Mouse (Mus musculus) embryonic facial prominence, embryonic 13.5 days (tissue): ENCODE data around the gene Taf9. TPM values are rescaled to one million over a fixed set of nuclear protein-coding genes. Genes with fewer than 3 reads are reported as not detected.

Experiments used
- ATAC-seq: fragments of 200-750 bp; cut with Nextera tagmentation; 2 replicates; pipeline ENCODE4 v1.8.0; 2017; ENCODE audit warnings: low read depth; ENCODE audit not compliant: insufficient number of reproducible peaks, insufficient read depth, low FRiP score, low TSS enrichment
- H3K27ac ChIP-seq: fragments of 300-500 bp; sonication (generic); 2 replicates; pipeline ENCODE4 v1.5.1; 2015; ENCODE audit warnings: moderate library complexity, mild to moderate bottlenecking, inconsistent platforms
- H3K27me3 ChIP-seq: fragments of 300-500 bp; sonication (generic); 2 replicates; pipeline ENCODE4 v1.6.1; 2015; ENCODE audit warnings: mild to moderate bottlenecking, inconsistent platforms
- H3K36me3 ChIP-seq: fragments of 300-500 bp; sonication (generic); 2 replicates; pipeline ENCODE4 v1.6.1; 2015; ENCODE audit warnings: mild to moderate bottlenecking, inconsistent platforms
- H3K4me1 ChIP-seq: fragments of 300-500 bp; sonication (generic); 2 replicates; pipeline ENCODE4 v1.6.1; 2015; ENCODE audit warnings: inconsistent platforms
- H3K4me2 ChIP-seq: fragments of 300-500 bp; sonication (generic); 2 replicates; pipeline ENCODE4 v1.6.1; 2015; ENCODE audit warnings: moderate library complexity, mild to moderate bottlenecking, inconsistent platforms
- H3K4me3 ChIP-seq: fragments of 300-500 bp; sonication (generic); 2 replicates; pipeline ENCODE4 v1.5.1; 2015; ENCODE audit warnings: mild to moderate bottlenecking, inconsistent platforms
- H3K9ac ChIP-seq: fragments of 300-500 bp; sonication (generic); 2 replicates; pipeline ENCODE4 v1.6.1; 2015; ENCODE audit warnings: mild to moderate bottlenecking, inconsistent platforms
- H3K9me3 ChIP-seq: fragments of 300-500 bp; sonication (generic); 2 replicates; pipeline ENCODE4 v1.6.1; 2016; ENCODE audit warnings: inconsistent platforms
- WGBS: fragments of 180-500 bp; shearing (Covaris S2); methylation state at CpG from one replicate; pipeline ENCODE4 v1.1.7; 2015; ENCODE audit warnings: mixed read lengths; 5-methylcytosine and 5-hydroxymethylcytosine counted together
- polyA plus RNA-seq: library from polyadenylated mRNA; unstranded; fragments of >200 nt; fragmentation: Nextera tagmentation; extraction: Ambion mirVana; gene quantifications from 2 replicates; pipeline ENCODE4 v1.2.1, GENCODE M21; 2015

The Taf9 gene
- polyA plus RNA-seq, 1 experiment from 2014 or later: 21.4 TPM

- Histone ChIP-seq H3K27me3 (no peaks in the 10 kb centered on the region), H3K9ac (no peak overlapping the region), H3K27ac (no peak overlapping the region), H3K4me3 (no peak overlapping the region), H3K4me1 (no peaks in the 10 kb centered on the region), H3K36me3 (no peaks in the 10 kb centered on the region), H3K4me2 (no peak overlapping the region), H3K9me3 (0 out of 2 replicates have a peak, but pooled peaks cover 4% of the 10 kb centered on the region)
- 88% methylated on average over 15 of the region's 15 CpGs for WGBS
- ATAC-seq: no peak
Measured at GRCm38 (mm10) chr13:100675936-100676635, 24.7 kb downstream of the Taf9 start.

- no peaks in the 10 kb centered on the region for H3K4me1 ChIP-seq
- WGBS: 86% methylated on average over 8 of the region's 8 CpGs
- no peak overlapping the region for H3K9ac ChIP-seq
- no peak for ATAC-seq
- H3K27me3 ChIP-seq: no peaks in the 10 kb centered on the region
- no peak overlapping the region for H3K4me3 ChIP-seq
- H3K9me3 ChIP-seq: 0 out of 2 replicates have a peak, but pooled peaks cover under 1% of the 10 kb centered on the region
- H3K27ac ChIP-seq: no peak overlapping the region
- H3K4me2 ChIP-seq: no peak overlapping the region
- no peaks in the 10 kb centered on the region for H3K36me3 ChIP-seq
Measured at GRCm38 (mm10) chr13:100681615-100682014, 30.2 kb downstream of the Taf9 start.

GRCm38 (mm10) chr13:100682837-100683236 is 31.5 kb downstream of the Taf9 start:
- Histone ChIP-seq H3K27ac (no peak overlapping the region), H3K4me2 (no peak overlapping the region), H3K9me3 (no peaks in the 10 kb centered on the region), H3K4me3 (no peak overlapping the region), H3K27me3 (no peaks in the 10 kb centered on the region), H3K36me3 (no peaks in the 10 kb centered on the region), H3K4me1 (no peaks in the 10 kb centered on the region), H3K9ac (no peak overlapping the region)
- no peak for ATAC-seq
- WGBS: 79% methylated on average over 2 of the region's 2 CpGs

- Histone ChIP-seq H3K9me3 (no peaks in the 10 kb centered on the region), H3K4me1 (no peaks in the 10 kb centered on the region), H3K4me2 (no peak overlapping the region), H3K4me3 (no peak overlapping the region), H3K9ac (no peak overlapping the region), H3K27me3 (no peaks in the 10 kb centered on the region), H3K36me3 (no peaks in the 10 kb centered on the region), H3K27ac (no peak overlapping the region)
- ATAC-seq: no peak
- WGBS: 73% methylated on average over 2 of the region's 2 CpGs
Measured at GRCm38 (mm10) chr13:100684355-100684754, 33.0 kb downstream of the Taf9 start.

GRCm38 (mm10) chr13:100687513-100687912 is 36.1 kb downstream of the Taf9 start:
- Histone ChIP-seq H3K27me3 (no peaks in the 10 kb centered on the region), H3K4me3 (no peak overlapping the region), H3K9ac (no peak overlapping the region), H3K4me1 (no peaks in the 10 kb centered on the region), H3K4me2 (no peak overlapping the region), H3K27ac (no peak overlapping the region), H3K9me3 (no peaks in the 10 kb centered on the region), H3K36me3 (no peaks in the 10 kb centered on the region)
- ATAC-seq: no peak
- WGBS: 71% methylated on average over 7 of the region's 7 CpGs

GRCm38 (mm10) chr13:100697541-100697940 is 46.2 kb downstream of the Taf9 start:
- no peaks in the 10 kb centered on the region for H3K27me3 ChIP-seq
- no peak overlapping the region for H3K4me3 ChIP-seq
- no peaks in the 10 kb centered on the region for H3K4me1 ChIP-seq
- H3K27ac ChIP-seq: no peak overlapping the region
- no peaks in the 10 kb centered on the region for H3K9me3 ChIP-seq
- H3K9ac ChIP-seq: no peak overlapping the region
- H3K36me3 ChIP-seq: peaks cover 66% of the 10 kb centered on the region
- ATAC-seq: no peak
- 90% methylated on average over 3 of the region's 3 CpGs for WGBS
- no peak overlapping the region for H3K4me2 ChIP-seq

GRCm38 (mm10) chr13:100698866-100699265 is 47.5 kb downstream of the Taf9 start:
- no peak for ATAC-seq
- Histone ChIP-seq H3K4me1 (no peaks in the 10 kb centered on the region), H3K9me3 (no peaks in the 10 kb centered on the region), H3K9ac (no peak overlapping the region), H3K27ac (no peak overlapping the region), H3K4me2 (no peak overlapping the region), H3K27me3 (no peaks in the 10 kb centered on the region), H3K4me3 (no peak overlapping the region), H3K36me3 (peaks cover 79% of the 10 kb centered on the region)
- WGBS: 96% methylated on average over 10 of the region's 10 CpGs

GRCm38 (mm10) chr13:100703468-100703867 is 52.1 kb downstream of the Taf9 start:
- Histone ChIP-seq H3K4me2 (no peak overlapping the region), H3K36me3 (peaks cover 90% of the 10 kb centered on the region), H3K9ac (no peak overlapping the region), H3K9me3 (no peaks in the 10 kb centered on the region), H3K4me3 (no peak overlapping the region), H3K27ac (no peak overlapping the region), H3K27me3 (no peaks in the 10 kb centered on the region), H3K4me1 (no peaks in the 10 kb centered on the region)
- no peak for ATAC-seq
- 98% methylated on average over 2 of the region's 2 CpGs for WGBS

Other genes starting within 250 kb of the Taf9 start
- not detected in 2 replicates for gene Naip1, start 198.7 kb upstream of the Taf9 start, polyA plus RNA-seq
- 76.8 and 86.5 TPM in 2 replicates for gene Gtf2h2, start 159.0 kb upstream of the Taf9 start, polyA plus RNA-seq
- gene Ocln, start 98.9 kb upstream of the Taf9 start, polyA plus RNA-seq: 7.8 and 11.1 TPM in 2 replicates
- 5.6 TPM in 2 replicates for gene Marveld2, start 34.6 kb upstream of the Taf9 start, polyA plus RNA-seq
- 295 and 310 TPM in 2 replicates for gene Ak6, start 600 bp upstream of the Taf9 start, polyA plus RNA-seq
- 23.6 and 24.2 TPM in 2 replicates for gene Rad17, start 528 bp upstream of the Taf9 start, polyA plus RNA-seq
- gene Ccdc125, start 18.1 kb downstream of the Taf9 start, polyA plus RNA-seq: 4.4 and 4.7 TPM in 2 replicates
- gene Cdk7, start 79.4 kb downstream of the Taf9 start, polyA plus RNA-seq: 91.7 and 98.8 TPM in 2 replicates
- 123 and 141 TPM in 2 replicates for gene Mrps36, start 93.1 kb downstream of the Taf9 start, polyA plus RNA-seq
- gene Cenph, start 124.3 kb downstream of the Taf9 start, polyA plus RNA-seq: 43.7 and 44.6 TPM in 2 replicates
- gene Ccnb1, start 135.0 kb downstream of the Taf9 start, polyA plus RNA-seq: 232 and 240 TPM in 2 replicates
- gene Slc30a5, start 181.8 kb downstream of the Taf9 start, polyA plus RNA-seq: 50.6 and 54.5 TPM in 2 replicates